Mouse (Mus musculus) kidney, postnatal 25 days (tissue): ENCODE results near the gene Mbd6.
A peak's percentile ranks its signal among the peaks of the same experiment; 100 is the strongest.
"Not testable (repeated sequence)": the region's sequence is repeated elsewhere in the genome, so short reads cannot be mapped to it uniquely, and the experiment has no call there.

Experiments used
- DNase-seq, 2 experiments: peaks; one replicate each; pipeline ENCODE4 v3.0.0; 2021; ENCODE audit warnings: mixed read lengths in 2 of 2

Mbd6 gene

GRCm38 (mm10) chr10:127312858-127313257, 24.0 kb upstream of the Mbd6 start:
- no peak for DNase-seq

DNA sequence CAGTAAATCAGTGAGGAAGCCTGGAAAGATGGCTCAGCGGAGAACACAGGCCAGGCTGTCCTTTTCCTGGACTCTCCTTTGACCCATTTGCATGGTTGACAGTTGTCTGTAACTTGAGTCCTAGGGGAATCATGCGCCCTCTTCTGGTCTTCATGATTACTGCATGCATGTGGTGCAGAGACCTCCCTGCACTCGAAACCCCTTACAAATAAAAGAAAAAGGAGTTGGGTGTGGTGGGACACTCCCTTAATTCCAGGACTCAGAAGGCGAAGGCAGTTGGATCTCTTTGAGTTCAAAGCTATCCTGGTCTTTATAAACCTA, 23.5 kb upstream of the Mbd6 start:
- peak; percentile 80 to 90 for DNase-seq

GRCm38 (mm10) chr10:127311476-127312355, 22.9 kb upstream of the Mbd6 start, which contains the start of gene Mars:
TSS of gene Mars (minus strand) at chr10:127311786.
- DNase-seq = peak; percentile 95 to 97

GRCm38 (mm10) chr10:127310523-127311475, 22.0 kb upstream of the Mbd6 start:
- DNase-seq = no peak

GRCm38 (mm10) chr10:127309167-127309566, 20.3 kb upstream of the Mbd6 start:
- not testable (repeated sequence) for DNase-seq

GRCm38 (mm10) chr10:127303136-127303535, 14.3 kb upstream of the Mbd6 start:
- no peak for DNase-seq

DNA sequence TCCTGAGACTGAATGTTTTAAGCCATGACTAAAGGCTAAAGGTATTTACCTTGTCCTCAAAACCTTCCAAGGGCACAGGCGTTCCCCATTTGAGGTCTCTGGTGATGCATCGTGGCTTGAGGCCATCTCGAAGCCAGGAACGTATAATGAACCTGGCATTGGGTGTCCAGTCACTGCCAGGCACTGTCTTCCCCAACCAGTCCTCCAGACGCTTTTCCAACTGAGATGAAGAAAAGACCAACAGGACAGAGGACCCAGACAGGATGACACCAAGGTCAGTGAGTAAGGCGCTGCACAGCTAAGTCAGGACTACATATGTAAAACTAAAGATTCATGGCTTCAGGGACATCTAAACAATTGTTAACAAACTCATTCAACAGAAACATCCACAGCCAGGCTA, 11.5 kb upstream of the Mbd6 start:
- no peak for DNase-seq

GRCm38 (mm10) chr10:127297015-127297871, 8.4 kb upstream of the Mbd6 start:
- no peak for DNase-seq

- no peak for DNase-seq
Observed at GRCm38 (mm10) chr10:127295986-127296794, 7.4 kb upstream of the Mbd6 start.

DNA sequence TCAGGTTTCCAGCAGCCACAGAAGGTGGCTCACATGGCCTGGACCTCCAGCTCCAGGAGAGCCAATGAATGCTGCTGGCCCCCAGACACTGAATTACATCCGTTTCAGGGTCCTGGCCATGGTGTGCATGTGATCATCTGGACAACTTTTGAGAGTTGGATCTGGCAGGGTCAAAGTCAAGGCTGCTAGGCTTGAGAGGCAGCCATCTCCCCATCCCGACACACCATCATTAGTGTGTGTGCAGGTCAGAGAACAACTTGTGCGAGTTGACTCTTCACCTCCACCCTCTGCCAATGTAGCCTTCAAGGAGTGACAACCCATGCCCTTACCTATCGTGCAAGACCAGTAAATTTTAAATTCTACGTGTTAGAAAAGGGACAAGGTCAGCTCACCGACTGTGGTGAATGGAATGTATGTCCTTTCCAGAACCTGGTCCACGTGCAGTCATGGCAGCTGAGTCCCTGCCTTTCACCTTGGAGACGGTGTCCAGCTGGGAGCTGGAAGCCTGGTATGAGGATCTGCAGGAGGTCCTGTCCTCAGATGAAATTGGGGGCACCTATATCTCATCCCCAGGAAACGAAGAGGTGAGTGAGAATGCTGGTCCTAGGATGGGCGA, 6.2 kb upstream of the Mbd6 start:
- peak in 1 of 2 experiments; percentile 55 for DNase-seq

- no peak for DNase-seq
Observed at GRCm38 (mm10) chr10:127293590-127294113, 4.8 kb upstream of the Mbd6 start.

DNA sequence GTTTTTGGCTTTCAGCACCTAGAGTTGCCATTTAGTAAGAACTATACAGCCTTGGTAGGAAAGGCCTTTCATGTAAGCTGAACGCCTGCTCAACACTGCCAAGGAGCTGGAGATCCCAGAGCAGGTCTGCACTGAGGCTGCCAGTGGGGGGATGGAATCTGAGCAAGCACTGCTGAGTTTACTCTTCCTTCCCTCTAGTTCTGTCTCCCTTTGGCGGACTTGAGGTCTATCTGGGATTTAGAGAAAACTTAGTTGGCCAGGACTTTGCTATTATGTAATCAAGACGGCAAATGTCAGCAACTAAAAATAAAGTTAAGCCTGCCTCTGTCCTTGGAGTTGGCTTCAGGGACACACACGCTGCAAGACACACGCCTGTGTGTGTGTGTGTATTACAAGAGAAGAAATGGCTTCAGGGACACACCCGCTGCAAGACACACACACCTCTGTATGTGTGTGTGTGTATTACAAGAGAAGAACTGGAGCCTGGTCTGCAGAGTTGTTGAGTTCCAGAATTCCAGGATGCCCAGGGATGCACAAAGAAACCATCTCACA, 4.2 kb upstream of the Mbd6 start:
- peak in 1 of 2 experiments; percentile 55 for DNase-seq

DNA sequence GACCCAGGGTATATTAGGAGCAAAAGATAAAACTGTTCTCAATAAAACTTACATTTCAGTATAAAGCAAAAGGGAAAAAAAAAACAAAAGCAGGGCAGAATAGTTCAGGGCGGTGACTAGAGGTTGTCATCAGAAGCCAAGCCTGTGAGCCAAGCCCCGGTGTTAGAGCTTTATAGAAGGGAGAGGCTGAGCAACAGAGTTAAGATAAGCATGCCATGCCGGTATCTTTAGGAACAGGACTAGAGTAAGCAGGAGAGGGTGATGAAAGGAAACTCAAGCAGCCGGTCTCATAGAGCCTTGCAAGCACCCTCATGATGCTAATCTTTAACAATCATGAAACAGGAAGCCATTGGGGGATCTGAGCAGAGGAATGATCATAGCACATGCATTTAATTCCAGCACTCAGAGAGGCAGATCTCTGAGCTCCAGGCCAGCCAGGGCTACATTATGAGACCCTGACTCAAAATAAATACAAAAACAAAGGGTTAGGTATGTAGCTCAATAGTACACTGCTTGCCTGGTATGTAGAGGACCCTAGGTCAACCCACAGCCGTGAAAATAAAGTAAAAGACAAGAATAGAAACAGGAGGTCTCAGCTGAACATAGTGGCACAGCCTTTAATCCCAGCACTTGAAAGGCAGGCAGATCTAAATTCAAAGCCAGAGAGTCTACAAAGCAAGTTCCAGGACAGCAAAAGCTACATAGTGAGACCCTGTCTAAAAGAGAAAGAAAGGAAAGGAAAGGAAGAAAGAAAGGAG, 3.2 kb upstream of the Mbd6 start:
- DNase-seq = no peak

DNA sequence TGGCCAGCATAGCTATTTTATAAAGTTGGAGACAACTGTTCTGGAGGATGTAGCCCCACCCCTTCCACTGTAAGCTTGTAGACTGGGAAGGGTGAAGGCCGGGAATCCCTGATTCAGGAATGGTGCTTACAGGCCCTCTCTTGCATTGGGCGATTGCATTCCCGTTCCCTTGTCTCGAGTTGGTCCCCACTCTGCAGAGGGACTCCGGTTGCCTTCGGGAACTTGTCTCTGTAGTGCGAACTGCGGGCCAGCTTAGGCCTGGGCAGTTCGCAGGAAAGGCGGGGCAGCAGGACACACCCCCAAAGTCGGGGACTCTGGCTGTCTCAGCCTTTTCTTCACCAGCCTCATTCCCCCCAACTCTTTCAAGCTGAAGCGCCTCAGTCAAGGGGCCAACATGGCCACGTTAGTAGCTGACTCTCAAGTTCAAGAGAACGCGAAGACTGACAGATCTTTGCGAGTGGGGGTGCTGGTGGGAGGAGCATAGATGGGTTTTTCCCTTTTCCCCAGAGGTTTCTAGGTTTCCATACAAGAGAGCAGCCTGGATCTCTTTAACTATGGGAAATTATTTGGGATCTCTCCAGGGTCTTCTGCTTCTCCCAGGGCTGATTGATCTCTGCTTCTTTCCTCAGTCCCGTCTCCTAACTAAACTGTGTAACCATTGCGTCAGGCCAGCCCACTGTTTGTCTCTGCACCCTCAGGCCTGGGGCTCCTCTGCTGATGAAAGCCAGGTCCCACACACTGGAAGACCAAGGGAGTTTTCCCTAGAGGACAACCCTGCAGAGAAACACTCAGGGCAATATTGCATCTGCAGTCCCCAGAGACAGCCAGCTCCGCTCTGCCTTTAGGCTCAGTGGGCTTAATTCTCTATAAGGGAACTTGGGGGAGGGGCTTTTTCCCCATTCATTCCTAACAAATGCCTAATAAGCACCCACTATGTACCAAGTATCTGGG, 2.4 kb upstream of the Mbd6 start:
- peak; percentile 66 to 85 for DNase-seq

GRCm38 (mm10) chr10:127290307-127290929, 1.6 kb upstream of the Mbd6 start:
- DNase-seq = peak; percentile 100

DNA sequence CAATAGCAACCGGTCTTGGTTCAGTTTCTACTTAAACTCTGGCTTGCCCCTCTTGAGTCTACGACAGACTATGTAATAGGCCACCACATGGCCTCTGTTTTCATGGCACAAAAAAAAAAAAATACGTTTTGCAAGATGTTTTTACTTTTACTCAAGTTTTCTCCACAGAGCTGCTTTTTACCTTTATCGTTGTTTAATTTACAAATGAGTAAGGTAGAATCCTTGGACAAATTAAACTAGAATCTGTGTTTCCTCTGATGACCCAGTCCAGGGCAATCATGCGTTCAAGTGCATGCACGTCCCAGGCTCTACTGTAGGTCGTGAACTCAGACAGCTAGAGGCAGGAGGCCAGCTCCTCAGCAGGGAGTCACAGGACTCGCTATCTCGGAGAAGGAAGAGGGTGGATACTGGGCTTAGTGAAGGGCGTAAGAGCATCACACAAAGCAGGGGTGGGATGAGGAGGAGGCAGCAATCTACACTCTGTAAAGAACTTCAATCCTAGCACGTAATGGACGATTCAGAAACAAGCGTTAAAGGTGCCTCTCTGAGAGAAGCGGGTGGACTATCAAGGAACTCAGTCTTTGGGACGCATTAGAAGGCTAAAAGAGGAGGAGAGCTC, 864 bp upstream of the Mbd6 start:
- DNase-seq = peak; percentile 74 to 90

DNA sequence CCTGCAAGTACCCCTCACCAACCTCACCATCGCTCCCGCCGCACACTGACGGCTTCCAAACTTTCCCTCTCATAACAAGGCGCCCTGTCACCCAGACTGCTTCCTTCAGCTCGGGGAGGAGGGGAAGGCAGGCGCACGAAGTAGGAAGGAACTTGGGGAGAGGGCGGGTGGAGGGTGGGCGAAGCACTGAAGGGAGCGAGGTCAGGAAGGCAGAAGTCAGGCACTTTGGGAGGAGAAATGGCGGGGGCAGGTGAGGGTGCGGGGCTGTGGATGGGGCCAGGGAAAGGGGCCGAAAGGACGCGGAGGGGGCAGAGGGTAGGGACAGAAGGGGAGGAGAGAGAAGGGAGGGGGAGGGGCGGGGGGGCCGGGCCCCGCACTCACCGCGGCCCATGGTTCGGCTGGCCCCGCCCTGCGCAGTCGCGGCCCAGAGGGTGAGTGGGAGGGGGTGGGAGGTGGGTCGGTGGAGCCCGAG, 454 bp downstream of the Mbd6 start:
- peak; percentile 66 to 84 for DNase-seq

- DNase-seq = no peak
Observed at GRCm38 (mm10) chr10:127287936-127288293, 903 bp downstream of the Mbd6 start.
